Mouse (Mus musculus) midbrain, embryonic 12.5 days (tissue): ENCODE measurements around the gene Cbx5. TPM values are rescaled to one million over a fixed set of nuclear protein-coding genes. Genes with fewer than 3 reads are reported as not detected.
A peak's percentile ranks its signal among the peaks of the same experiment; 100 is the strongest.
"Not testable (repeated sequence)": the region's sequence is repeated elsewhere in the genome, so short reads cannot be mapped to it uniquely, and the experiment has no call there.

Experiments
- ATAC-seq: fragments of 200-750 bp; cut with Nextera tagmentation; 2 replicates; pipeline ENCODE4 v1.8.0; 2017; ENCODE audit warnings: low read depth, moderate TSS enrichment, moderate library complexity; ENCODE audit not compliant: low FRiP score
- H3K27ac ChIP-seq: fragments of 300-500 bp; sonication (generic); replicated peaks from 2 replicates; pipeline ENCODE4 v1.5.1; 2016; ENCODE audit warnings: mild to moderate bottlenecking
- H3K27me3 ChIP-seq: fragments of 300-500 bp; sonication (generic); 2 replicates; pipeline ENCODE4 v1.6.1; 2016; ENCODE audit warnings: mild to moderate bottlenecking
- H3K36me3 ChIP-seq: fragments of 300-500 bp; sonication (generic); 2 replicates; pipeline ENCODE4 v1.6.1; 2016
- H3K4me1 ChIP-seq: fragments of 300-500 bp; sonication (generic); 2 replicates; pipeline ENCODE4 v1.6.1; 2016
- H3K4me2 ChIP-seq: fragments of 300-500 bp; sonication (generic); replicated peaks from 2 replicates; pipeline ENCODE4 v1.6.1; 2016; ENCODE audit warnings: mild to moderate bottlenecking, moderate library complexity
- H3K4me3 ChIP-seq: fragments of 300-500 bp; sonication (generic); 2 replicates; pipeline ENCODE4 v1.5.1; 2016; ENCODE audit warnings: mild to moderate bottlenecking
- H3K9ac ChIP-seq: fragments of 300-500 bp; sonication (generic); replicated peaks from 2 replicates; pipeline ENCODE4 v1.6.1; 2016; ENCODE audit warnings: mild to moderate bottlenecking, moderate library complexity
- H3K9me3 ChIP-seq: fragments of 300-500 bp; sonication (generic); 2 replicates; pipeline ENCODE4 v1.6.1; 2016; ENCODE audit warnings: mild to moderate bottlenecking
- WGBS: fragments of 180-500 bp; shearing (Covaris S2); methylation state at CpG from one replicate; pipeline ENCODE4 v1.1.7; 2016; 5-methylcytosine and 5-hydroxymethylcytosine counted together
- polyA plus RNA-seq: library from polyadenylated mRNA; unstranded; fragments of >200 nt; fragmentation: Nextera tagmentation; extraction: Ambion mirVana; gene quantifications from 2 replicates; pipeline ENCODE4 v1.2.1, GENCODE M21; 2016

Gene Cbx5
- polyA plus RNA-seq, 1 experiment from 2014 or later, result 203 TPM

GRCm38 (mm10) chr15:103264794-103265193 is 25.2 kb upstream of the Cbx5 start:
- Histone ChIP-seq H3K4me1 (no peaks in the 10 kb centered on the region), H3K9me3 (no peaks in the 10 kb centered on the region), H3K4me3 (no peak overlapping the region), H3K9ac (no peak overlapping the region), H3K4me2 (no peak overlapping the region), H3K27ac (no peak overlapping the region), H3K36me3 (no peaks in the 10 kb centered on the region), H3K27me3 (no peaks in the 10 kb centered on the region)
- no peak for ATAC-seq
- WGBS, result 90% methylated on average over 2 of the region's 2 CpGs

GRCm38 (mm10) chr15:103259989-103260388 is 20.4 kb upstream of the Cbx5 start:
- no peak for ATAC-seq
- 96% methylated on average over 1 of the region's 1 CpGs for WGBS

GRCm38 (mm10) chr15:103259162-103259561 is 19.5 kb upstream of the Cbx5 start:
- 84% methylated on average over 5 of the region's 5 CpGs for WGBS
- no peak overlapping the region for H3K9ac ChIP-seq
- no peak overlapping the region for H3K4me2 ChIP-seq
- peaks cover 25% of the 10 kb centered on the region for H3K27me3 ChIP-seq
- no peak overlapping the region for H3K27ac ChIP-seq
- no peak overlapping the region for H3K4me3 ChIP-seq
- H3K4me1 ChIP-seq, result peaks cover 15% of the 10 kb centered on the region
- H3K36me3 ChIP-seq, result no peaks in the 10 kb centered on the region
- no peak for ATAC-seq
- H3K9me3 ChIP-seq, result no peaks in the 10 kb centered on the region

More at GRCm38 (mm10) chr15:103259989-103260388, 20.4 kb upstream of the Cbx5 start:
- Histone ChIP-seq H3K4me2 (no peak overlapping the region), H3K27ac (no peak overlapping the region), H3K9ac (no peak overlapping the region), H3K4me1 (peaks cover 11% of the 10 kb centered on the region), H3K27me3 (peaks cover 18% of the 10 kb centered on the region), H3K36me3 (no peaks in the 10 kb centered on the region), H3K9me3 (no peaks in the 10 kb centered on the region), H3K4me3 (no peak overlapping the region)

GRCm38 (mm10) chr15:103257790-103258728 is 18.4 kb upstream of the Cbx5 start, which contains the start of gene Nfe2:
Gene Nfe2, minus strand, starts transcription at chr15:103258403.
- 15% methylated on average over 15 of the region's 15 CpGs for WGBS
- Histone ChIP-seq H3K27ac (no peak within 1 kb of the TSS), H3K4me2 (0 out of 2 replicates have a peak within 1 kb of the TSS, but pooled peaks have one; percentile 0)

GRCm38 (mm10) chr15:103256210-103256986 is 16.8 kb upstream of the Cbx5 start:
- H3K27ac ChIP-seq, result no peak overlapping the region
- 93% methylated on average over 6 of the region's 6 CpGs for WGBS
- H3K36me3 ChIP-seq, result no peaks in the 10 kb centered on the region
- peaks cover 15% of the 10 kb centered on the region for H3K4me1 ChIP-seq
- no peaks in the 10 kb centered on the region for H3K9me3 ChIP-seq
- no peak overlapping the region for H3K9ac ChIP-seq
- H3K27me3 ChIP-seq, result peaks cover 25% of the 10 kb centered on the region
- no peak overlapping the region for H3K4me2 ChIP-seq
- H3K4me3 ChIP-seq, result no peak overlapping the region
- no peak for ATAC-seq

More at GRCm38 (mm10) chr15:103257790-103258728, 18.4 kb upstream of the Cbx5 start, which contains the start of gene Nfe2:
- Histone ChIP-seq H3K36me3 (no peaks in the 10 kb centered on the region), H3K27me3 (peaks cover 25% of the 10 kb centered on the region), H3K9ac (no peak within 1 kb of the TSS), H3K4me1 (peaks cover 15% of the 10 kb centered on the region), H3K4me3 (no peak within 1 kb of the TSS), H3K9me3 (no peaks in the 10 kb centered on the region)
- no peak for ATAC-seq

- peak; percentile 59 for ATAC-seq
- Histone ChIP-seq H3K4me1 (peaks cover 18% of the 10 kb centered on the region), H3K36me3 (no peaks in the 10 kb centered on the region), H3K27ac (no peak overlapping the region), H3K4me3 (peak overlapping the region; percentile 39), H3K9me3 (no peaks in the 10 kb centered on the region), H3K4me2 (peak overlapping the region; percentile 77), H3K27me3 (peaks cover 25% of the 10 kb centered on the region), H3K9ac (peak overlapping the region; percentile 60)
- 1% methylated on average over 25 of the region's 25 CpGs for WGBS
Measured at GRCm38 (mm10) chr15:103255169-103255568, 15.6 kb upstream of the Cbx5 start.

GRCm38 (mm10) chr15:103253352-103253751 is 13.7 kb upstream of the Cbx5 start:
- Histone ChIP-seq H3K27ac (no peak overlapping the region), H3K4me2 (no peak overlapping the region), H3K36me3 (peaks cover 9% of the 10 kb centered on the region), H3K9ac (no peak overlapping the region), H3K9me3 (no peaks in the 10 kb centered on the region), H3K4me1 (peaks cover 17% of the 10 kb centered on the region), H3K4me3 (no peak overlapping the region), H3K27me3 (peaks cover 23% of the 10 kb centered on the region)
- 86% methylated on average over 1 of the region's 1 CpGs for WGBS
- no peak for ATAC-seq

GRCm38 (mm10) chr15:103252660-103253059 is 13.0 kb upstream of the Cbx5 start:
- ATAC-seq, result no peak
- Histone ChIP-seq H3K4me2 (no peak overlapping the region), H3K36me3 (peaks cover 16% of the 10 kb centered on the region), H3K9ac (no peak overlapping the region), H3K4me1 (peaks cover 15% of the 10 kb centered on the region), H3K27ac (no peak overlapping the region), H3K4me3 (no peak overlapping the region), H3K27me3 (peaks cover 16% of the 10 kb centered on the region), H3K9me3 (no peaks in the 10 kb centered on the region)
- 87% methylated on average over 3 of the region's 3 CpGs for WGBS

- Histone ChIP-seq H3K4me3 (no peak overlapping the region), H3K9ac (no peak overlapping the region)
- no peak for ATAC-seq
Measured at GRCm38 (mm10) chr15:103251595-103251994, 12.0 kb upstream of the Cbx5 start.

GRCm38 (mm10) chr15:103250195-103250740 is 10.7 kb upstream of the Cbx5 start:
- 34% methylated on average over 2 of the region's 2 CpGs for WGBS
- Histone ChIP-seq H3K9me3 (no peaks in the 10 kb centered on the region), H3K27me3 (peaks cover 10% of the 10 kb centered on the region), H3K9ac (no peak overlapping the region), H3K27ac (0 out of 2 replicates have a peak overlapping the region, but pooled peaks have one; percentile 26), H3K4me3 (no peak overlapping the region), H3K4me2 (no peak overlapping the region), H3K36me3 (peaks cover 38% of the 10 kb centered on the region), H3K4me1 (peaks cover 12% of the 10 kb centered on the region)
- no peak for ATAC-seq

More at GRCm38 (mm10) chr15:103251595-103251994, 12.0 kb upstream of the Cbx5 start:
- no peaks in the 10 kb centered on the region for H3K9me3 ChIP-seq
- H3K27me3 ChIP-seq, result peaks cover 14% of the 10 kb centered on the region
- WGBS, result 80% methylated on average over 1 of the region's 1 CpGs
- no peak overlapping the region for H3K4me2 ChIP-seq
- peaks cover 15% of the 10 kb centered on the region for H3K4me1 ChIP-seq
- peaks cover 26% of the 10 kb centered on the region for H3K36me3 ChIP-seq
- H3K27ac ChIP-seq, result no peak overlapping the region

- not testable (repeated sequence) for ATAC-seq, H3K9ac ChIP-seq, H3K9me3 ChIP-seq, H3K4me2 ChIP-seq, H3K4me1 ChIP-seq, H3K4me3 ChIP-seq, H3K27me3 ChIP-seq, H3K27ac ChIP-seq
- 86% methylated on average over 6 of the region's 6 CpGs for WGBS
- peaks cover 43% of the 10 kb centered on the region for H3K36me3 ChIP-seq
Measured at GRCm38 (mm10) chr15:103249511-103249910, 9.9 kb upstream of the Cbx5 start.
